Mouse (Mus musculus): ENCODE measurements at regions not wholly inside any gene's neighbourhood (a gene's known extent, or its start where the extent isn't known, plus 50 kb on each side); places are given as distances from the start of the nearest gene placed in this dataset.

GRCm38 (mm10) chr11:45750249-45750648 is 101.6 kb upstream of the Clint1 start:
- TF ChIP-seq CTCF (IDR thresholded peaks at IDR 0.05; ENCODE audit: borderline replicate concordance, insufficient read depth, low read depth, low read length), result no peak
- TF ChIP-seq POLR2A (IDR thresholded peaks at IDR 0.05; ENCODE audit: borderline replicate concordance, insufficient read depth, low read length), result no peak

All from cerebellum, adult 2 months (tissue).